Comparison of ENCODE assay signal across 8 mouse cellular contexts in genomic region chr10:84532191-84532889, GRCm38 (mm10). TPM values are rescaled to one million over a fixed set of nuclear protein-coding genes. Genes with fewer than 3 reads are reported as not detected.
A peak's percentile ranks its signal among the peaks of the same experiment; 100 is the strongest.
DNase-seq lines count a peak whose midpoint lies in the region; ATAC-seq and TF ChIP-seq lines count a peak whose summit lies in the region.

No protein-coding gene starts in this region.

- peak overlapping the region; percentile 85; the same call in 1 of the 2 replicates for H3K9ac ChIP-seq in forebrain, postnatal 0 days
- H3K9ac ChIP-seq in hindbrain, embryonic 15.5 days: peak overlapping the region; percentile 74
- H3K9ac ChIP-seq in liver, embryonic 16.5 days (ENCODE audit: low read depth, low read length): no peak overlapping the region

- peak; percentile 70 for DNase-seq in 3134 (ENCODE audit: extremely low read depth, insufficient read length, low spot score)
- DNase-seq in NIH3T3 (ENCODE audit: low read depth): peak; percentile 93
- DNase-seq in forebrain, postnatal 0 days: no peak
- DNase-seq in ovary, postnatal 36 days (ENCODE audit: low spot score): no peak
- DNase-seq in frontal cortex, postnatal 36 days (ENCODE audit: low spot score in 2 of 2): no peak

- no peaks in the 10 kb centered on the region for H3K9me3 ChIP-seq in forebrain, postnatal 0 days (ENCODE audit: low read length)
- H3K9me3 ChIP-seq in hindbrain, embryonic 15.5 days: no peaks in the 10 kb centered on the region
- no peaks in the 10 kb centered on the region for H3K9me3 ChIP-seq in liver, embryonic 16.5 days (replicated peaks; ENCODE audit: control insufficient read depth, low read length)

- peak overlapping the region; percentile 83 for H3K4me2 ChIP-seq in forebrain, postnatal 0 days (ENCODE audit: low read depth)
- H3K4me2 ChIP-seq in hindbrain, embryonic 15.5 days: peak overlapping the region; percentile 64
- H3K4me2 ChIP-seq in liver, embryonic 16.5 days (ENCODE audit: low read depth, low read length): peak overlapping the region; percentile 29

- TF ChIP-seq POLR2A in small intestine, adult 2 months (IDR thresholded peaks at IDR 0.05; ENCODE audit: low read depth, low read length): no peak

- H3K27ac ChIP-seq in forebrain, postnatal 0 days (ENCODE audit: low read depth, low read length): peak overlapping the region; percentile 83; the same call in 1 of the 2 replicates
- H3K27ac ChIP-seq in hindbrain, embryonic 15.5 days (replicated peaks): 0 out of 2 replicates have a peak overlapping the region, but pooled peaks have one; percentile 88
- no peak overlapping the region for H3K27ac ChIP-seq in liver, embryonic 16.5 days (ENCODE audit: low read length)
- 0 out of 2 replicates have a peak overlapping the region, but pooled peaks have one; percentile 3 for H3K27ac ChIP-seq in small intestine, adult 2 months (ENCODE audit: insufficient read depth, low read depth, low read length)

- no peak for TF ChIP-seq CTCF in forebrain, postnatal 0 days (IDR thresholded peaks at IDR 0.05; ENCODE audit: low read depth)
- no peak for TF ChIP-seq CTCF in small intestine, adult 2 months (IDR thresholded peaks at IDR 0.05; ENCODE audit: extremely low read depth, insufficient read length, insufficient replicate concordance, low read depth, low read length)

- H3K36me3 ChIP-seq in forebrain, postnatal 0 days (ENCODE audit: insufficient read depth): peaks cover 11% of the 10 kb centered on the region
- H3K36me3 ChIP-seq in hindbrain, embryonic 15.5 days: peaks cover 12% of the 10 kb centered on the region; the same call in 1 of the 2 replicates
- no peaks in the 10 kb centered on the region for H3K36me3 ChIP-seq in liver, embryonic 16.5 days (ENCODE audit: control insufficient read depth, insufficient read depth)
- H3K36me3 ChIP-seq in small intestine, adult 2 months (ENCODE audit: control insufficient read depth, insufficient read depth, low read length): peaks cover 3% of the 10 kb centered on the region

- 70% methylated on average over 16 of the region's 16 CpGs for WGBS in forebrain, postnatal 0 days
- 62% methylated on average over 16 of the region's 16 CpGs for WGBS in hindbrain, embryonic 15.5 days
- WGBS in liver, embryonic 16.5 days (ENCODE audit: insufficient replicate concordance): 66% methylated on average over 16 of the region's 16 CpGs
- 73% methylated on average over 16 of the region's 16 CpGs for WGBS in small intestine, adult 2 months

- no peak for ATAC-seq in forebrain, postnatal 0 days
- no peak for ATAC-seq in hindbrain, embryonic 15.5 days (ENCODE audit: low FRiP score, low read depth)
- ATAC-seq in liver, embryonic 16.5 days (ENCODE audit: low read depth): no peak

- no peaks in the 10 kb centered on the region for H3K27me3 ChIP-seq in forebrain, postnatal 0 days (ENCODE audit: insufficient read depth, low read length)
- no peaks in the 10 kb centered on the region for H3K27me3 ChIP-seq in hindbrain, embryonic 15.5 days
- peaks cover 44% of the 10 kb centered on the region for H3K27me3 ChIP-seq in liver, embryonic 16.5 days (ENCODE audit: control insufficient read depth, insufficient read depth, low read depth, low read length)
- no peaks in the 10 kb centered on the region for H3K27me3 ChIP-seq in small intestine, adult 2 months (ENCODE audit: control insufficient read depth, insufficient read depth, low read length)

- peak overlapping the region; percentile 78 for H3K4me3 ChIP-seq in forebrain, postnatal 0 days (ENCODE audit: low read depth, low read length)
- H3K4me3 ChIP-seq in hindbrain, embryonic 15.5 days: peak overlapping the region; percentile 67
- peak overlapping the region; percentile 13 for H3K4me3 ChIP-seq in liver, embryonic 16.5 days (ENCODE audit: low read depth, low read length)
- H3K4me3 ChIP-seq in small intestine, adult 2 months (ENCODE audit: low read depth, low read length): peak overlapping the region; percentile 20; the same call in 1 of the 2 replicates

- peaks cover 19% of the 10 kb centered on the region for H3K4me1 ChIP-seq in forebrain, postnatal 0 days (ENCODE audit: insufficient read depth)
- peaks cover 39% of the 10 kb centered on the region for H3K4me1 ChIP-seq in hindbrain, embryonic 15.5 days (replicated peaks)
- H3K4me1 ChIP-seq in liver, embryonic 16.5 days (ENCODE audit: control insufficient read depth, low read depth, low read length): no peaks in the 10 kb centered on the region
- peaks cover 4% of the 10 kb centered on the region; the same call in 1 of the 2 replicates for H3K4me1 ChIP-seq in small intestine, adult 2 months (ENCODE audit: control insufficient read depth, insufficient read depth, insufficient read length, low read length)

RNA-seq across cellular contexts. Expression of gene Ckap4, which starts 1.5 kb away (rescaled TPM):
- total RNA-seq in forebrain, postnatal 0 days (2014; rRNA removed): 49.1 and 66.3 TPM in 2 replicates
- polyA plus RNA-seq in forebrain, postnatal 0 days (2015; fragmentation: Nextera tagmentation; extraction: Ambion mirVana): 39.9 and 50.1 TPM in 2 replicates
- 55.6 and 59.2 TPM in 2 replicates for polyA plus RNA-seq in hindbrain, embryonic 15.5 days (2015; fragmentation: Nextera tagmentation; extraction: Ambion mirVana)
- polyA plus RNA-seq in liver, embryonic 16.5 days (2015; fragmentation: Nextera tagmentation; extraction: Ambion mirVana): 5.1 and 7.4 TPM in 2 replicates
- 11.8 and 15.2 TPM in 2 replicates for polyA plus RNA-seq in small intestine, adult 2 months (2012; rRNA removed)

RNA-seq across cellular contexts. Expression of gene Tcp11l2, which starts 44.1 kb away (rescaled TPM):
- total RNA-seq in forebrain, postnatal 0 days (2014; rRNA removed): 14.3 and 20.1 TPM in 2 replicates
- polyA plus RNA-seq in forebrain, postnatal 0 days (2015; fragmentation: Nextera tagmentation; extraction: Ambion mirVana): 21.6 and 24.9 TPM in 2 replicates
- 21.7 and 23.8 TPM in 2 replicates for polyA plus RNA-seq in hindbrain, embryonic 15.5 days (2015; fragmentation: Nextera tagmentation; extraction: Ambion mirVana)
- 78.9 and 85.6 TPM in 2 replicates for polyA plus RNA-seq in liver, embryonic 16.5 days (2015; fragmentation: Nextera tagmentation; extraction: Ambion mirVana)
- 19.3 and 34.3 TPM in 2 replicates for polyA plus RNA-seq in small intestine, adult 2 months (2012; rRNA removed)

Comparison
In these comparisons a context has a peak if more than half of its experiments do, and no peak if none do; other contexts are left out.
1. DNase-seq: peak in 3134 (single experiment) and NIH3T3 (single experiment); none in forebrain, postnatal 0 days (single experiment), ovary, postnatal 36 days (single experiment) and frontal cortex, postnatal 36 days (0 of 2).
2. H3K4me2 ChIP-seq: peak in every context shown above with its lines; median percentile 83 in forebrain, postnatal 0 days; 64 in hindbrain, embryonic 15.5 days; 29 in liver, embryonic 16.5 days.
3. H3K4me3 ChIP-seq: peak in every context shown above with its lines; median percentile 78 in forebrain, postnatal 0 days; 67 in hindbrain, embryonic 15.5 days; 20 in small intestine, adult 2 months; 13 in liver, embryonic 16.5 days.